In the genomic region with DNA sequence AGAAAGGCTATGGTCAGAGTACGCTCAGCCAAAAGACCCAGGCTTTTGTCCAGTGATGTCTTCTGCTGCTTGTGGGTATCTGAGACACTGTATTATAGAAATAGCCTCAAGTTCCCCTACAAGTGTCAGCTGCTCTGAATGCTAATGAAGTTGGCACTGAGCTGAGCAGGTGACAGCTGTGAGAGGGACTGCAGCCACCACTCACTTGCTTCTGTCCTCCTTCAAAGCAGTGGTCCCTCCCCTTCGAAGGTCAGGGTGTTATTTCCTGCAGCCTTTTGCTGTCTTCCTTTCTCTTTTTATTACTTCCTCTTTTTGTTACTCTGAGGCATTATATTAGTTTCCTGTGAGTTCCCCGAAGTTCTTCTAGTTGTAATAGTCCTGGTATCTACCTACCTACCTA, we compare ENCODE assay signal across 15 mouse cellular contexts. TPM values are rescaled to one million over a fixed set of nuclear protein-coding genes. Genes with fewer than 3 reads are reported as not detected.
DNase-seq lines count a peak whose midpoint lies in the region; ATAC-seq and TF ChIP-seq lines count a peak whose summit lies in the region.
"Had no signal": no experiment of that assay in that cellular context is flagged by ENCODE, and none has a peak within 500 bp of the region (broad histone marks: within the 10 kb centered on the region; RNA-seq: fewer than 3 reads in every experiment).

No protein-coding gene starts in this region.

- H3K4me1 ChIP-seq in limb, embryonic 14.5 days (ENCODE audit: control insufficient read depth, insufficient read depth, low read length): peaks cover 2% of the 10 kb centered on the region
- H3K4me1 ChIP-seq in limb, embryonic 10.5 days: peaks cover 11% of the 10 kb centered on the region
- no peaks in the 10 kb centered on the region for H3K4me1 ChIP-seq in MEL (ENCODE audit: control insufficient read depth in 1 of 2, insufficient read depth in 2 of 2, low read length in 2 of 2)
- H3K4me1 ChIP-seq in spleen, adult 2 months (ENCODE audit: control insufficient read depth, insufficient read depth, insufficient read length): peaks cover 25% of the 10 kb centered on the region
- peaks cover 10% of the 10 kb centered on the region; the same call in 1 of the 2 replicates for H3K4me1 ChIP-seq in midbrain, embryonic 15.5 days
- H3K4me1 ChIP-seq in hindbrain, embryonic 12.5 days: peaks cover 4% of the 10 kb centered on the region; the same call in 1 of the 2 replicates

- TF ChIP-seq CTCF in MEL (IDR thresholded peaks at IDR 0.05 in 2 of 3, conservative IDR thresholded peaks at IDR 0.05 in 1 of 3; ENCODE audit: control insufficient read depth in 1 of 3, insufficient read depth in 1 of 3, low read depth in 2 of 3, low read length in 3 of 3, poor library complexity in 1 of 3, severe bottlenecking in 1 of 3): no peak
- TF ChIP-seq CTCF in spleen, adult 2 months (IDR thresholded peaks at IDR 0.05; ENCODE audit: extremely low read depth, insufficient read depth, insufficient read length, insufficient replicate concordance): no peak

- DNase-seq in limb, embryonic 14.5 days (ENCODE audit: low spot score): peak; percentile 28
- no peak for DNase-seq in limb, embryonic 10.5 days (ENCODE audit: low spot score)
- peak; percentile 10 for DNase-seq in MEL (ENCODE audit: low read depth, low spot score)
- peak; percentile 72 to 86 for DNase-seq in spleen, adult 2 months (ENCODE audit: low read depth in 1 of 2, low spot score in 2 of 2)
- no peak for DNase-seq in adrenal gland, adult 18-20 months (ENCODE audit: low spot score in 2 of 2)
- DNase-seq: adrenal gland, postnatal 25 days; cerebellum, adult 18-20 months; kidney, postnatal 25 days; thymus, postnatal 25 days had no signal

- 50% methylated on average over 3 of the region's 3 CpGs for WGBS in limb, embryonic 14.5 days
- WGBS in limb, embryonic 10.5 days: 67% methylated on average over 3 of the region's 3 CpGs
- WGBS in macrophage (ENCODE audit: missing documents): 29% methylated on average over 3 of the region's 3 CpGs
- 12% methylated on average over 3 of the region's 3 CpGs for WGBS in spleen, adult 2 months
- WGBS in midbrain, embryonic 15.5 days: 70% methylated on average over 3 of the region's 3 CpGs
- WGBS in hindbrain, embryonic 12.5 days: 70% methylated on average over 3 of the region's 3 CpGs

- no peak overlapping the region for H3K4me3 ChIP-seq in limb, embryonic 14.5 days (replicated peaks; ENCODE audit: low read length)
- H3K4me3 ChIP-seq in limb, embryonic 10.5 days: no peak overlapping the region
- H3K4me3 ChIP-seq in MEL (ENCODE audit: control insufficient read depth in 1 of 2, insufficient read depth in 1 of 2, low read depth in 2 of 2, low read length in 2 of 2): no peak overlapping the region
- no peak overlapping the region for H3K4me3 ChIP-seq in macrophage (ENCODE audit: inconsistent target)
- H3K4me3 ChIP-seq in spleen, adult 2 months (ENCODE audit: extremely low read depth, insufficient read depth, insufficient read length): no peak overlapping the region
- no peak overlapping the region for H3K4me3 ChIP-seq in midbrain, embryonic 15.5 days
- no peak overlapping the region for H3K4me3 ChIP-seq in hindbrain, embryonic 12.5 days
- H3K4me3 ChIP-seq: left cerebral cortex, adult 2 months; limb, embryonic 15.5 days had no signal

- no peaks in the 10 kb centered on the region for H3K27me3 ChIP-seq in limb, embryonic 14.5 days (ENCODE audit: control insufficient read depth, insufficient read depth, low read length)
- H3K27me3 ChIP-seq in limb, embryonic 10.5 days (ENCODE audit: low read depth, poor library complexity, severe bottlenecking): no peaks in the 10 kb centered on the region
- no peaks in the 10 kb centered on the region for H3K27me3 ChIP-seq in MEL (ENCODE audit: control insufficient read depth in 1 of 2, insufficient read depth in 2 of 2, low read length in 2 of 2)
- H3K27me3 ChIP-seq in spleen, adult 2 months (ENCODE audit: control insufficient read depth, insufficient read depth, low read length): no peaks in the 10 kb centered on the region
- no peaks in the 10 kb centered on the region for H3K27me3 ChIP-seq in midbrain, embryonic 15.5 days (replicated peaks)
- H3K27me3 ChIP-seq in hindbrain, embryonic 12.5 days: no peaks in the 10 kb centered on the region
- H3K27me3 ChIP-seq: limb, embryonic 15.5 days had no signal

- H3K79me2 ChIP-seq in MEL (ENCODE audit: control insufficient read depth, insufficient read depth, low read length, poor library complexity) (no peaks in the 10 kb centered on the region), macrophage (ENCODE audit: inconsistent target) (peaks cover 54% of the 10 kb centered on the region)

- TF ChIP-seq RAD21 in MEL (IDR thresholded peaks at IDR 0.05; ENCODE audit: low read depth, low read length): no peak

- H3K36me3 ChIP-seq in limb, embryonic 14.5 days (ENCODE audit: control insufficient read depth, insufficient read depth, low read length): no peaks in the 10 kb centered on the region
- 0 out of 2 replicates have a peak, but pooled peaks cover 2% of the 10 kb centered on the region for H3K36me3 ChIP-seq in limb, embryonic 10.5 days
- H3K36me3 ChIP-seq in MEL (ENCODE audit: control insufficient read depth in 1 of 2, insufficient read depth in 2 of 2, low read length in 2 of 2): no peaks in the 10 kb centered on the region
- H3K36me3 ChIP-seq in macrophage (ENCODE audit: inconsistent target): no peaks in the 10 kb centered on the region
- no peaks in the 10 kb centered on the region for H3K36me3 ChIP-seq in spleen, adult 2 months (ENCODE audit: control insufficient read depth, insufficient read depth, low read length)
- H3K36me3 ChIP-seq in midbrain, embryonic 15.5 days (replicated peaks): no peaks in the 10 kb centered on the region
- H3K36me3 ChIP-seq in hindbrain, embryonic 12.5 days: no peaks in the 10 kb centered on the region
- H3K36me3 ChIP-seq: limb, embryonic 15.5 days had no signal

- TF ChIP-seq EP300 in MEL (IDR thresholded peaks at IDR 0.05; ENCODE audit: low read depth in 1 of 2, low read length in 2 of 2): no peak

- no peak overlapping the region for H3K4me2 ChIP-seq in limb, embryonic 14.5 days (replicated peaks; ENCODE audit: low read depth, low read length, severe bottlenecking)
- H3K4me2 ChIP-seq in midbrain, embryonic 15.5 days: no peak overlapping the region
- H3K4me2 ChIP-seq in hindbrain, embryonic 12.5 days (replicated peaks): no peak overlapping the region
- H3K4me2 ChIP-seq: limb, embryonic 15.5 days had no signal

- ATAC-seq in limb, embryonic 14.5 days (ENCODE audit: low FRiP score, low read depth): 0 out of 2 replicates have a peak, but pooled peaks have one; percentile 41
- no peak for ATAC-seq in midbrain, embryonic 15.5 days (replicated peaks)
- ATAC-seq in hindbrain, embryonic 12.5 days (ENCODE audit: low FRiP score): no peak
- ATAC-seq: intestine, postnatal 0 days had no signal

- no peaks in the 10 kb centered on the region for H3K9me3 ChIP-seq in limb, embryonic 14.5 days (ENCODE audit: control insufficient read depth, low read length)
- H3K9me3 ChIP-seq in limb, embryonic 10.5 days (replicated peaks): no peaks in the 10 kb centered on the region
- no peaks in the 10 kb centered on the region for H3K9me3 ChIP-seq in MEL (replicated peaks; ENCODE audit: insufficient read depth, low read length)
- no peaks in the 10 kb centered on the region for H3K9me3 ChIP-seq in midbrain, embryonic 15.5 days
- no peaks in the 10 kb centered on the region for H3K9me3 ChIP-seq in hindbrain, embryonic 12.5 days (replicated peaks)
- H3K9me3 ChIP-seq: limb, embryonic 15.5 days had no signal

- H3K9ac ChIP-seq in limb, embryonic 14.5 days (ENCODE audit: low read depth, low read length, severe bottlenecking): no peak overlapping the region
- H3K9ac ChIP-seq in MEL (ENCODE audit: control insufficient read depth, low read depth, low read length, poor library complexity, severe bottlenecking): no peak overlapping the region
- no peak overlapping the region for H3K9ac ChIP-seq in midbrain, embryonic 15.5 days
- H3K9ac ChIP-seq in hindbrain, embryonic 12.5 days: no peak overlapping the region
- H3K9ac ChIP-seq: limb, embryonic 15.5 days had no signal

- no peak overlapping the region for H3K27ac ChIP-seq in limb, embryonic 14.5 days (replicated peaks; ENCODE audit: low read depth, low read length)
- no peak overlapping the region for H3K27ac ChIP-seq in limb, embryonic 10.5 days
- H3K27ac ChIP-seq in MEL (ENCODE audit: control insufficient read depth, low read depth, low read length) (no peak overlapping the region), macrophage (peak overlapping the region; percentile 82)
- H3K27ac ChIP-seq in spleen, adult 2 months (ENCODE audit: insufficient read depth, low read length): peak overlapping the region; percentile 72
- H3K27ac ChIP-seq in midbrain, embryonic 15.5 days: no peak overlapping the region
- no peak overlapping the region for H3K27ac ChIP-seq in hindbrain, embryonic 12.5 days
- H3K27ac ChIP-seq: left cerebral cortex, adult 2 months; limb, embryonic 15.5 days had no signal

- TF ChIP-seq POLR2A in limb, embryonic 14.5 days (IDR thresholded peaks at IDR 0.05; ENCODE audit: borderline replicate concordance, extremely low read depth, insufficient read depth, insufficient read length): no peak
- no peak for TF ChIP-seq POLR2A in MEL (IDR thresholded peaks at IDR 0.05; ENCODE audit: control insufficient read depth in 1 of 2, insufficient read depth in 1 of 2, low read depth in 1 of 2, low read length in 2 of 2, poor library complexity in 1 of 2)
- TF ChIP-seq POLR2A in spleen, adult 2 months (IDR thresholded peaks at IDR 0.05; ENCODE audit: low read depth, low read length): no peak

TF ChIP-seq in MEL, 35 proteins besides CTCF, POLR2A, EP300 and RAD21 (continues in another document):
- TF ChIP-seq GABPA (IDR thresholded peaks at IDR 0.05; ENCODE audit: low read depth, low read length): no peak
- no peak for TF ChIP-seq MYB (IDR thresholded peaks at IDR 0.05; ENCODE audit: low read depth, low read length)
- no peak for TF ChIP-seq MAZ (IDR thresholded peaks at IDR 0.05; ENCODE audit: low read depth, low read length)

RNA-seq across cellular contexts. Expression of a gene that starts 16.0 kb away (rescaled TPM):
- 16.8 and 20.2 TPM in 2 replicates for polyA plus RNA-seq in limb, embryonic 14.5 days (2012; rRNA removed)
- 22.3 and 25.8 TPM in 2 replicates for polyA plus RNA-seq in limb, embryonic 14.5 days (2014; fragmentation: Nextera tagmentation; extraction: Ambion mirVana)
- polyA plus RNA-seq in limb, embryonic 10.5 days (2016; fragmentation: Nextera tagmentation; extraction: Ambion mirVana): 12.8 and 16.4 TPM in 2 replicates
- not detected in 2 replicates for total RNA-seq in MEL (2012; rRNA removed)
- not detected for polyA plus RNA-seq in MEL (2012; ENCODE audit: insufficient read depth in 1 of 2, insufficient read length in 2 of 2, low read depth in 1 of 2, low replicate concordance in 2 of 2, missing spikeins in 1 of 2)
- total RNA-seq in macrophage (2018; cell fraction: chromatin; rRNA removed): 100 to 1,000 TPM in 1 of 26 experiments, 10 to 100 TPM in 25; 35.8 to 104 (median 61.4) TPM
- total RNA-seq in macrophage (2018; cell fraction: cytosol; rRNA removed): 10 to 100 TPM; 10.4 to 21.1 (median 16.8) TPM
- 10 to 100 TPM; 25.9 to 99.4 (median 49.8) TPM for total RNA-seq in macrophage (2018; cell fraction: nucleus; rRNA removed)
- polyA plus RNA-seq in macrophage (2018): 9.2 to 16.8 TPM (median 15.2 TPM) in 3 replicates
- 4.2 and 6.2 TPM in 2 replicates for polyA plus RNA-seq in spleen, adult 2 months (2012; rRNA removed)
- polyA plus RNA-seq in midbrain, embryonic 15.5 days (2015; fragmentation: Nextera tagmentation; extraction: Ambion mirVana): 9.9 and 10.6 TPM in 2 replicates
- total RNA-seq in adrenal gland, adult 18-20 months (2021): 10 to 100 TPM; 12.1 to 23.2 TPM
- polyA plus RNA-seq in hindbrain, embryonic 12.5 days (2016; fragmentation: Nextera tagmentation; extraction: Ambion mirVana): 10.1 and 10.6 TPM in 2 replicates

Comparison
In these comparisons a context has a peak if more than half of its experiments do, and no peak if none do; other contexts are left out.
1. DNase-seq: peak in limb, embryonic 14.5 days (single experiment), MEL (single experiment) and spleen, adult 2 months (2 of 2); none in limb, embryonic 10.5 days (single experiment) and adrenal gland, adult 18-20 months (0 of 2).
2. H3K27ac ChIP-seq: peak in macrophage (single experiment) and spleen, adult 2 months (single experiment); none in limb, embryonic 14.5 days (single experiment), limb, embryonic 10.5 days (single experiment), MEL (single experiment), midbrain, embryonic 15.5 days (single experiment) and hindbrain, embryonic 12.5 days (single experiment).